Mouse (Mus musculus): ENCODE measurements around the gene Depdc1b. TPM values are rescaled to one million over a fixed set of nuclear protein-coding genes. Genes with fewer than 3 reads are reported as not detected.

Gene Depdc1b
- total RNA-seq, 2 experiments from 2014 or later = 0.48 to 0.89 TPM

GRCm38 (mm10) chr13:108338076-108338836 is 22.1 kb downstream of the Depdc1b start:
- no peak overlapping the region for H3K27ac ChIP-seq
- no peak for TF ChIP-seq CTCF (IDR thresholded peaks at IDR 0.05)
- DNase-seq (ENCODE audit: extremely low spot score in 1 of 2, low spot score in 2 of 2) = no peak
- no peak overlapping the region for H3K4me3 ChIP-seq
- intact Hi-C loops (cut with DNase I) = no loop called here

DNA sequence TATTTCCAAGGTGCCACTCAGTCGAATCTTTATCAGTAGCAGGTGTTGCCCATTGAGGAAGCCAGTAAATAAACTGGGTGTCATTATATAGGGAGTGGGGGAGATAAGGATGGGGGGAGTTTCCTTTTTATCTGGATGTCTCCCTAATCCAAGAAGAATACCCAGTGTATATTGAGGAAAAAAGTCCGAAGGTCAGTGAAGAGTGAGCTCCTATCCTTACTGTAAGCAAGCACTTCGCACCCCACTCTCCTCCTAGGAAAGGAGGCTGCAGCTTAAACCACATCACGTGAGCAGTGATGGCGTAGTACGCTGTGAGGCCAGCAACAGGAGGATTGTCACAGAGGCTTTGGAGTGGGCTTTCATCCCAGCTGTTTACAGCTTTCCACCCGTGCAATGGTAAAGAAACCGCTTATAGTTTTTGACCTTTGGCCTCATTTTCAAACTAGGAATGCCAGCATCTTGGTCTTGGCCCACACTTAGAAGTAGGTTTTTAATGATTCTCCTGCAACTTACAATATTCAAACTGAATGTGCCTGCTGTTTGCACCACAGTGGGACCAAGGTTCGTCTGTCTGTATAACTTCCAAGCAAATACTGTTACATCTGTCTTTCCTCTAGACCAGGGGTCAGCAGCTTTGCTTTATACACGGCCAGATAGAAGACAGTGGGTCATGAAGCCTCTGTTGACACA is 23.9 kb downstream of the Depdc1b start:
- no peak for DNase-seq (ENCODE audit: extremely low spot score in 1 of 2, low spot score in 2 of 2)
- no peak for TF ChIP-seq CTCF (IDR thresholded peaks at IDR 0.05)
- intact Hi-C loops (cut with DNase I) = no loop called here
- H3K27ac ChIP-seq = no peak overlapping the region
- no peak overlapping the region for H3K4me3 ChIP-seq

DNA sequence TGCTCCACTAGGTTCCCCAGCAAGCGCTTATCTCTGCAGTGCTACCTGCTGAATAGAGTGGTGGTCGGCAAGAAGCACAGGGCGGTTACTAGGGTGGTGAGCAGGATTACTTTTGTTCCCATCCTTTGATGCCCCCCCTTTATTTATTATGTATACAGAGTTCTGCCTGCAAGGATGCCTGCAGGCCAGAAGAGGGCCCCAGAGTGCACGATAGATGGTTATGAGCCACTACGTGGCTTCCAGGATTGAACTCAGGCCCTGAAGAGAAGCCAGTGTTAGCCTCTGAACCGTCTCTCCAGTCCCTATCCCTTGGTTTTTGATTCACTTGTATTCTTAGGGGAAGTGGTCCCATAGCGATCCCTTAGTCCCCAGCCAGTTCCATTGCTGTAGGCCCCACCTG is 25.5 kb downstream of the Depdc1b start:
- intact Hi-C loops (cut with DNase I) = no loop called here
- H3K4me3 ChIP-seq = no peak overlapping the region
- peak; percentile 51 for TF ChIP-seq CTCF (IDR thresholded peaks at IDR 0.05)
- H3K27ac ChIP-seq = no peak overlapping the region
- no peak for DNase-seq (ENCODE audit: extremely low spot score in 1 of 2, low spot score in 2 of 2)

DNA sequence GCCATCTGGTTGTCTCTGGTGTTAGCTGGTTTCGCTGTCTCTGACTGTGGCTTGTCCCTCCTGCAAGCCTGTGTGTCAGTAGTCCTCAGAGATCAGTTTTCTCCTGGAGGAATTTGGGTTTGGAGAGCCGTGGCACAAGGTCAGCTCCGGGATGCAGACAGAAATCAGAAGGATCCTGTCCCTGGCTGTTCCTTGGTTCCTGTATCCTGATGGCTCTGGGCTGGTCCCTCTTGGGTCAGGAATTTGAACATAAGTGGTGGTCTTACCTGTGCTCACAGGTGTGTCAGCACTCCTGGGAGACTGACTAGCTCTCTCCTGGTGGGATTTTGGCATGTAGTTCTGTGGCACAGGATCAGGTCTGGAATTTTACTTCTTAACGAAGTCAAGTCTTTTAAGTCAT is 29.6 kb downstream of the Depdc1b start:
- no peak overlapping the region for H3K4me3 ChIP-seq
- intact Hi-C loops (cut with DNase I) = no loop called here

DNA sequence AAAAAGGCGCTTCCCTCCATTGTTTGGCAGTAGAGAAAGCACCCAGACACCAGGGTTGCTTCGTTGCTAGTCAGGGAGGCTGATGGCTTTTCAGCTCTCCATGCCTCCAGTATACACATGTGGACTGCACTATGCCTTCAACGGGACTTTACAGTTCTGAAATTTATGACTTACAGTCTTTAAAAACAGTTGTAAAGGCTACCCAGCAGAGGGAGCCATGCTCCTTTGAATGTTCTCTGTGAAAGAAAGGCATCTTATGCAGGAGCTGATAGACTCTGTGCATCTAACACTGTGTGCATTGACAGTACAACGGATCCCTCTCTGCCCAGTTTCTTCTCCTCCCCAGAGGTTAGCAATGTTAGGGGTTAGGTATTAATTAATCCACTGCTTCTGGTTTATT is 30.9 kb downstream of the Depdc1b start:
- intact Hi-C loops (cut with DNase I) = loop anchor here (1.0 kb wide), 1 partner anchor 863 kb away; no protein-coding TSS in a partner anchor

More for the DNA sequence above, 29.6 kb downstream of the Depdc1b start:
- no peak for DNase-seq (ENCODE audit: extremely low spot score in 1 of 2, low spot score in 2 of 2)
- TF ChIP-seq CTCF (IDR thresholded peaks at IDR 0.05) = no peak
- no peak overlapping the region for H3K27ac ChIP-seq

DNA sequence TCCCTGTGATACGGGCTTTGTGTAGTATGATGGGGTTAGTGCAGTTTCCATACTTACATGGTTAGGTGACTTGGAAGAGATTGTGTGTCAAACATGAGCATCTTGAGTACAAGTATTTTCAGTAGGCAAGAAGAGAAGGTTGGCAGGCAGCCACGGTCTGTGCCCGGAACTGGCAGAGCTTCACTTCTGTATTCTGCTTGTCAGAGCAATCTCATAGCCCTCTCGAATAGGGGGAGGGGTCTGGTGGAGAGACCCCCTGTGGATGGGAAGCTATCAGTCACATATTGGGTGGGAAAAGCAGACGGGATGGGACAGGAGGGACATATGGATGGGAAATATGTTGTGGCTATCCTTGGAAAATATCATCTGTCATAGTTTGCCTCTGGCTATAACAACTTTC is 33.5 kb downstream of the Depdc1b start:
- intact Hi-C loops (cut with DNase I) = no loop called here
- Histone ChIP-seq H3K27ac (no peak overlapping the region), H3K4me3 (no peak overlapping the region)
- DNase-seq (ENCODE audit: extremely low spot score in 1 of 2, low spot score in 2 of 2) = no peak
- TF ChIP-seq CTCF (IDR thresholded peaks at IDR 0.05) = no peak

More for the DNA sequence above, 30.9 kb downstream of the Depdc1b start:
- TF ChIP-seq CTCF (IDR thresholded peaks at IDR 0.05) = peak; percentile 73
- no peak overlapping the region for H3K27ac ChIP-seq
- no peak overlapping the region for H3K4me3 ChIP-seq
- peak in 1 of 2 experiments; percentile 57 for DNase-seq (ENCODE audit: extremely low spot score in 1 of 2, low spot score in 2 of 2)

DNA sequence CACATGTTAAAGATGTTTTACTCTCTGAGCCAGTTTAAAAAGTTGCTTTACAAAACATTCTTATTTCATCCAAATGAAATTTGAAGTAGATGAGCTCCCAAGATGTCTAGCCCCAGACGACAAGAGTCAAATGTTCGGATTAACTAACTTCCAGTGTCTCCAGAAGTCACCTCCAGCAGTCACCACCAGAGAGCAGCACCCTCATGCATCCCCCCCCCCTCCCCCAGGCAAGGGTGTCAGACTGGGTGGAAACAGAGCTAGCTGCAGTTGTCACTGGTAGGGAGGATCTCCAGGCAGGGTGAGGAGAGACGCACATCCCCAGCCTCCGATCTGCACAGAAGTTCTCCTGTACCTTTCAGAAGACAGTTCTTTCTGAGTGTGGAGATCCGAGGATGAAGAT is 37.6 kb downstream of the Depdc1b start:
- TF ChIP-seq CTCF (IDR thresholded peaks at IDR 0.05) = peak; percentile 33
- no peak overlapping the region for H3K4me3 ChIP-seq
- intact Hi-C loops (cut with DNase I) = no loop called here
- DNase-seq (ENCODE audit: extremely low spot score in 1 of 2, low spot score in 2 of 2) = no peak
- H3K27ac ChIP-seq = no peak overlapping the region

DNA sequence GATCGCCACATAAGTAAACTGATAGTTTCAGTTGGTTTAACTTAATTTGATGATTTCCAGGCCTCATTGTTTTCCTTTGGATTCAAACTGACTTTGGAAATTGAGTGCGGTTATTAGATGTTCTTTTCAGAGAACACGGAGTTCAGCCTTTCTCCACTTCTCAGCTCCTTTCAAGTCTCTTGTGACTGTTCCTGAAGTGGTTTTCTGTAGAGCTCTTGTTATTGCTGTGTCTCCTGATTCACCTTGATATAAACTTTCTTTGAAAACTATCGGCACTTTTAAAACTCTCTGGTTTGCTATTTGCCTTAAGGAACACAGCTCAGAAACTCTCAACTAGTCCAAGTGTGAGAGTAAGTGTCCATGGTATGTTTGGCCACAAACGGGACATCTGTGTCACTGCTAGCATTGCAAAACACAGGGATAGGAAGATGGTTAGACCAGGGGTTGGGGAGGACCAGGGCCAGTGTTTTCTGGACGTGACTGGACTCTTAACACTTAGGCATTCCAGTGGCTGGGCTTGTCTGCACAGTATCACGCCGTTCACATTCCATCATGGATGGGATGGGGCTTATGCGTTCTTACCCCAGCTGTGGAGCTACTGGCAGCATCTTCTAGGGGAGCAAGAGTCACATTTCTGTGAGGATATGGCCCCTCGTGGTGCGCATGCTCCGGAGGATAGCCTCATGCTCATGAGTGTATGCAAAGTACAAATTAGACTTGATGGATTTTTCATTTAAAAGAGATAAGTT is 38.8 kb downstream of the Depdc1b start:
- DNase-seq (ENCODE audit: extremely low spot score in 1 of 2, low spot score in 2 of 2) = no peak
- intact Hi-C loops (cut with DNase I) = no loop called here
- TF ChIP-seq CTCF (IDR thresholded peaks at IDR 0.05) = no peak
- no peak overlapping the region for H3K4me3 ChIP-seq
- no peak overlapping the region for H3K27ac ChIP-seq

- H3K27ac ChIP-seq = no peak overlapping the region
- intact Hi-C loops (cut with DNase I) = no loop called here
- no peak overlapping the region for H3K4me3 ChIP-seq
- DNase-seq (ENCODE audit: extremely low spot score in 1 of 2, low spot score in 2 of 2) = no peak
- no peak for TF ChIP-seq CTCF (IDR thresholded peaks at IDR 0.05)
Observed at GRCm38 (mm10) chr13:108357362-108357761, 41.2 kb downstream of the Depdc1b start.

- intact Hi-C loops (cut with DNase I) = no loop called here
- no peak for TF ChIP-seq CTCF (IDR thresholded peaks at IDR 0.05)
- H3K27ac ChIP-seq = no peak overlapping the region
- H3K4me3 ChIP-seq = no peak overlapping the region
- no peak for DNase-seq (ENCODE audit: extremely low spot score in 1 of 2, low spot score in 2 of 2)
Observed at GRCm38 (mm10) chr13:108358228-108358627, 42.1 kb downstream of the Depdc1b start.

- DNase-seq (ENCODE audit: extremely low spot score in 1 of 2, low spot score in 2 of 2) = no peak
- intact Hi-C loops (cut with DNase I) = no loop called here
- H3K27ac ChIP-seq = no peak overlapping the region
- TF ChIP-seq CTCF (IDR thresholded peaks at IDR 0.05) = no peak
- no peak overlapping the region for H3K4me3 ChIP-seq
Observed at GRCm38 (mm10) chr13:108367496-108367895, 51.4 kb downstream of the Depdc1b start.
